Mouse (Mus musculus) adrenal gland, adult 2 months (tissue): ENCODE results near the gene Igf2bp1. TPM values are rescaled to one million over a fixed set of nuclear protein-coding genes. Genes with fewer than 3 reads are reported as not detected.
"Not testable (repeated sequence)": the region's sequence is repeated elsewhere in the genome, so short reads cannot be mapped to it uniquely, and the experiment has no call there.

Experiments used
- DNase-seq: peaks from one replicate; pipeline ENCODE4 v3.0.0; 2021
- polyA plus RNA-seq: library from polyadenylated mRNA; depleted of rRNA; stranded (reverse); fragments of >200 nt; gene quantifications from 2 replicates; pipeline ENCODE4 v1.2.3, GENCODE M21; 2012
- total RNA-seq, 2 experiments: library from RNA; stranded (reverse); gene quantifications; 2 replicates each; pipeline ENCODE4 v1.2.3; 2021

Igf2bp1 gene
- total and polyA plus RNA-seq, 3 experiments: 0.19 to 0.95 (median 0.59) TPM

DNA sequence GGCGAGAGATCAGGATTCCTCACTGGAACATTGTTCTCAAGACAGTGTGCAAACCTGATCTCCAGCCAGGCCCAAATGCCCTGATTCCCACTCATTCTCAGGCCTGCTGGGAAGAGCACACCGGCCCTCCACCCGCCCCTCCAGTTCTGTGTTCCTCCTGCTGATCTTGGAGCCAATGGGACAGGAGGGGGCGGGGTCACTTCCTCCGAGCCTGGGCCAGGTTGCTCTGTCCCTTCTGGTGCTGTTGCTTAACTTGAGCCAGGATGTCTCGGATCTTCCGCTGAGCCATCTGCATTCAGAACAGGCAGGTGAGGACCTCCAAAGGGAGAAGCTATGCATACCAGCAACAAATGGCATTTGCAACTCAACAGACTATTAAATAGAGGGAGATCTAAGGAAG lies 42.4 kb downstream of the Igf2bp1 start:
- no peak for DNase-seq

- no peak for DNase-seq
Measured at GRCm38 (mm10) chr11:95959152-95959551, 46.6 kb downstream of the Igf2bp1 start.

GRCm38 (mm10) chr11:95958251-95958650 lies 47.5 kb downstream of the Igf2bp1 start:
- no peak for DNase-seq

GRCm38 (mm10) chr11:95957407-95957806 lies 48.3 kb downstream of the Igf2bp1 start:
- no peak for DNase-seq

DNA sequence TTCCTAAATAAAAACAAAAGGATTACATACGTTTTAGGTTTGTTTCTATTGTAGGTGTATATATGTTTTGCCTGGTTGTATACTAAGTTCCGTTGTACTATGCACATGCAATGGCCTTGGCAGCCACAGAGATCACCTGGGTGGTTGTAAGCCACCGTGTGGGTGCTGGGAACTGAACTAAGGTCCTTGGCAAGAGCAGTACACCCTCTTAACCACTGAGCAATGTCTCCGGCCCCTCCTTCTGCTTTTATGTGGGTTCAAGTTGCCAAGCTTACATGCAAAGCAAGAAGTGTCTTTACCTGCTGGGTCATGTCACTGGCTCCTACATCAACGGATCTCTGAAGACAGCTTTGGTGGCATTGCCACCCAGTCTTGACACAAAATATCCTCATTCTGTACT lies 52.4 kb downstream of the Igf2bp1 start:
- no peak for DNase-seq

- no peak for DNase-seq
Measured at GRCm38 (mm10) chr11:95945838-95946472, 59.8 kb downstream of the Igf2bp1 start.

DNA sequence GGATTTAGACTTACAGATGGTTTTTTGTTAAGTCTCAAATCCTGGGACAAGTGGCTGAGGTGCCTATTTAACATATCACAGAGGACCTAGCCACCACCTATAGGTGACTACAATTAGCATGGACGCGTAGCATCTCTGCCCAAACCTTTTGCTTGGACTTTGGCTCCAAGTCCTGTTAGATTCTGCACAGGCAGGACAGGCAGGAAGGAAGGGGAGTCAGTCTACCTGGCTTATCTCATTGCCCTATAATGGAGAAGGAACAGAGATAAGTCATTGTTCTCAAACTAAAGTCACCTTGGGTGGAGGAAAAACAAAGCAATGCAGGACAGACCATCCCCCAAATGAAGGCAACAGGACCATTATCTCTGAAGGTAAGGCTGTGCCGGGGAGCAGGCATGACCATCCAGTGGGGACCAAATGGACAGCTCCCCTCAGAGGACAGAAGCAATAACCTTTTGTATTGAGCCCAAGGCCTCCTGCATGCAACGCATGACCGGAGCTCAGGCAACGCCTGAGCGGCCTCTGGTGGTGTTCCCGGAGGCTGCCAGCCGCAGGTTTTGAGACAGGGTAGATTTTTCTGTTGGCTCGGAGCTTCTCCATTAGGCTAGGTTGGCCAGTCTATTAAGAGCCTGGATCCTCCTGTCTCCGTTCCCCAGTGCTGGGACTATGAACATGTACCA lies 65.8 kb downstream of the Igf2bp1 start:
- DNase-seq: peak; percentile 23

GRCm38 (mm10) chr11:95936409-95936808 lies 69.3 kb downstream of the Igf2bp1 start:
- no peak for DNase-seq

GRCm38 (mm10) chr11:95932168-95932567 lies 73.6 kb downstream of the Igf2bp1 start:
- DNase-seq: not testable (repeated sequence)

- DNase-seq: no peak
Measured at GRCm38 (mm10) chr11:95926398-95926797, 79.3 kb downstream of the Igf2bp1 start.

DNA sequence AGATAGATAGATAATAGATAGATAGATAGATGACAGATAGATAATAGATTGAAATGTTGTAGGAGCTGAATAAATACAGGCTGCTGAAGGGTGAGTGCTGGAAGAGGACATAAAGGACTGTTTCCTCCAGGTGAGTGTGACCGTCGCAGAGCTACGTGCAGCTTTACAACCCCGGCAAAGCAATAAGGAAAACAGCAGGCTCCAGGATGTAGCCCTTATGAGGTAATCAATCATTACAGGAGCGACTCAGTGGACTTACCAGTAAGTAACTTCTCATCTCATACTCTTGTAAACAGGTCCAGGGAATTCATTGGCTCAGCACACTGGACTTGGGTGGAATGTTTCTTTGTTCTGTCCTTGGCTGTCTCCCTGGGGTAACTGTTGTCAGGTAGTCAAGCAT lies 79.8 kb downstream of the Igf2bp1 start:
- DNase-seq: no peak

- DNase-seq: no peak
Measured at GRCm38 (mm10) chr11:95924215-95924614, 81.5 kb downstream of the Igf2bp1 start.

- DNase-seq: not testable (repeated sequence)
Measured at GRCm38 (mm10) chr11:95923477-95923876, 82.3 kb downstream of the Igf2bp1 start.

DNA sequence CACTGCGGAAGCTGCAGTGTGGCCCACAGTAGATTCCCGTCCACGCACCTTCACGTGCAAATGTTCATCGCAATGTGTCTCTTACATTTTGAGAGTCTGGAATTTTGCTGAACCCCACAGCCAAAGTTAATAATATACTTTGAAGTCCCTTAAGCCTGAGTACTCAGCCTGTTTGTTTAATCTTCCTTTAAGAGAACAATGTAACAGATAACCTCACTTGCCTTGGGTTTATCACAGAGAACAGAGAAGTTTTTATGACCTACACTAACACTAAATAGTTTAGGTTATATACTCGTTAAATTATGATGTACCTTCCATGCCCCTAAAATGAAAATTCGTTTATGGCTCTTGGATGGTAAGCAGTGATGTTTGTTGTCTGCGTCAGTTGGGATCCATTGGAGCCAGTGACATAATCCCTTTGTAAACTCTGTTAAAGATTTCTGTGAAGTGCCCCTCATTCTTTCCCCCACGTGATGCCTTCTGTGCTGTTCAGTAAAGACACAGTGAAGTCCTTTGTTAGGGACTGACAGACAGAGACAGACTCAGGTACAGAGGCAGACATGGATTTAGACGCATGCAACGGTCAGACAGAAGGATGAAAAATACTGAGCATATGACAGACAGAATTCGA lies 83.6 kb downstream of the Igf2bp1 start:
- DNase-seq: no peak

- no peak for DNase-seq
Measured at GRCm38 (mm10) chr11:95916426-95916825, 89.3 kb downstream of the Igf2bp1 start.

- peak; percentile 3 for DNase-seq
Measured at GRCm38 (mm10) chr11:95915006-95915710, 90.6 kb downstream of the Igf2bp1 start.

- peak; percentile 2 for DNase-seq
Measured at GRCm38 (mm10) chr11:95914571-95914991, 91.2 kb downstream of the Igf2bp1 start, which contains the start of gene B4galnt2. Gene B4galnt2 (minus strand): TSS chr11:95914891.

DNA sequence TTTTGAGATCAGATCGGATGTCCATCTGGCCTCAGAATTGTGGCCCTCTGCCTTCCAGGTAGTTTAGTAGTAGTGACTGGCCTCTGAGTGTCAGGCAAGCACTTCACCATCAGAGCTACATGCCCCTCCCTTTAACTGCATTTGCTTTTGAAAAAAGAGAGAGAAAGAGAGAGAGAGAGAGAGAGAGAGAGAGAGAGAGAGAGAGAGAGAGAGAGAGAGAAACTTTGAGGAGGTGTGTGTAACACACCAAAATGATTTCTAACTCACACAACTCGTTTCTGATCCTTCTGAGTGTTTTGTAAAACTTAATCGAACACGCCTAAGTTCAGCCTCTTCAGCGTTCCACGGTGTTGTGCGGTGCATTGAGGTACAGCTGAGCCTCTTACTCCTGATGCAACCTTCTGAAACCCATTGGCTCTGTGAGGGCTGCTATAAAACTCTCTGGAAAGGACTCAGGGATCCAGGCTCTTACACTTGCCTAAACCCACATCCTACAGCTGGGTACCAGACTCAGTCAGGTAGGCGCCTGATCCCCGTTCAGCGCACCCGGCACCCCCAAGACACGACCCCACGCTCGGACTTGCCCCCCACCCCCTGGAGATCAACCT lies 91.7 kb downstream of the Igf2bp1 start:
- DNase-seq: no peak

- no peak for DNase-seq
Measured at GRCm38 (mm10) chr11:95911579-95911978, 94.2 kb downstream of the Igf2bp1 start.

GRCm38 (mm10) chr11:95907805-95908524 lies 97.8 kb downstream of the Igf2bp1 start:
- no peak for DNase-seq
